Mouse (Mus musculus) liver, embryonic 14.5 days (tissue): ENCODE measurements around the gene Kif14.

Source experiments
- CTCF ChIP-seq: IDR thresholded peaks from 2 replicates; pipeline ENCODE4 v1.5.1; 2016; ENCODE audit warnings: antibody characterized with exemption, low read depth, control low read depth
- EP300 ChIP-seq: IDR thresholded peaks from 2 replicates; pipeline ENCODE4 v1.6.1; 2016; ENCODE audit warnings: antibody characterized with exemption, low read depth

- no peak for TF ChIP-seq CTCF
- TF ChIP-seq EP300 = no peak
These were observed 101.5 kb downstream of the Kif14 start for GRCm38 (mm10) chr1:136567641-136568040.
